Mouse (Mus musculus) frontal cortex, postnatal 14 days (tissue): Measurements from ENCODE around the gene Zbtb38.

Experiments used
- DNase-seq, 2 experiments: peaks; one replicate each; pipeline ENCODE4 v3.0.0; 2022; ENCODE audit warnings: low spot score in 2 of 2

Gene Zbtb38

GRCm38 (mm10) chr9:96639451-96639850 lies 113.2 kb downstream of the Zbtb38 start:
- no peak for DNase-seq

- DNase-seq = no peak
Measured at GRCm38 (mm10) chr9:96638508-96638907, 114.1 kb downstream of the Zbtb38 start.

GRCm38 (mm10) chr9:96637157-96637548 lies 115.5 kb downstream of the Zbtb38 start:
- DNase-seq = no peak

- no peak for DNase-seq
Measured at GRCm38 (mm10) chr9:96636423-96637156, 116.0 kb downstream of the Zbtb38 start.

- no peak for DNase-seq
Measured at GRCm38 (mm10) chr9:96635899-96636298, 116.7 kb downstream of the Zbtb38 start.

GRCm38 (mm10) chr9:96635176-96635575 lies 117.5 kb downstream of the Zbtb38 start:
- no peak for DNase-seq

- DNase-seq = no peak
Measured at GRCm38 (mm10) chr9:96633771-96634170, 118.9 kb downstream of the Zbtb38 start.
